Mouse (Mus musculus): ENCODE data around the gene Pyroxd1. TPM values are rescaled to one million over a fixed set of nuclear protein-coding genes. Genes with fewer than 3 reads are reported as not detected.

Pyroxd1 gene
- polyA plus RNA-seq, 1 experiment from 2014 or later = 25.0 TPM

DNA sequence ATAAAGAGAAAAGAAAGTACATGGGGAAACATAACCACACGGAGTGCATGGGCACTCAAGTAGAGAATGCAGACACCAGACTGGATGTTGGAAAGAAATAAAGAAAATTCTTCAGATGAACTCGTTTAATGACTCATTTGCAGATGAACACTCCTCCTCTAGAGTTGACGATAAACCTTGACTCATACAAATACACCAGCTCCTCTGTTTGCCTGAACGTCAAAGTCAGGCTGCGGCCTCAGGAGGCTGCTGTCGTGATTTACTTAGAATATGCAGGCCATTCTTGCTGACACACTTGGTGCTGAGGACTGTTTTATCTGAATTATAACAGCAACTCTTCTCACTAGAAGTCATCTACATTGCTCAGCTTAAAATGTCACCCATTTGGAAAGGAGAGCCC, 16.6 kb downstream of the Pyroxd1 start:
- ATAC-seq (replicated peaks; ENCODE audit: insufficient number of reproducible peaks, low FRiP score, low TSS enrichment, low read depth) (no peak), DNase-seq (ENCODE audit: low spot score) (no peak)
- no peaks in the 10 kb centered on the region for H3K9me3 ChIP-seq (replicated peaks; ENCODE audit: control insufficient read depth, low read length)
- H3K4me2 ChIP-seq (ENCODE audit: low read depth, low read length) = no peak overlapping the region
- no peak overlapping the region for H3K4me3 ChIP-seq (ENCODE audit: low read depth, low read length)
- no peaks in the 10 kb centered on the region for H3K4me1 ChIP-seq (ENCODE audit: control insufficient read depth, insufficient read depth, low read length)
- H3K27me3 ChIP-seq (ENCODE audit: control insufficient read depth, insufficient read depth, low read length) = no peaks in the 10 kb centered on the region
- H3K9ac ChIP-seq (replicated peaks; ENCODE audit: low read length) = no peak overlapping the region
- H3K36me3 ChIP-seq (replicated peaks; ENCODE audit: control insufficient read depth, insufficient read depth, low read depth, low read length) = peaks cover 3% of the 10 kb centered on the region
- no peak overlapping the region for H3K27ac ChIP-seq (replicated peaks; ENCODE audit: low read depth, low read length)
- 96% methylated on average over 6 of the region's 6 CpGs for WGBS

DNA sequence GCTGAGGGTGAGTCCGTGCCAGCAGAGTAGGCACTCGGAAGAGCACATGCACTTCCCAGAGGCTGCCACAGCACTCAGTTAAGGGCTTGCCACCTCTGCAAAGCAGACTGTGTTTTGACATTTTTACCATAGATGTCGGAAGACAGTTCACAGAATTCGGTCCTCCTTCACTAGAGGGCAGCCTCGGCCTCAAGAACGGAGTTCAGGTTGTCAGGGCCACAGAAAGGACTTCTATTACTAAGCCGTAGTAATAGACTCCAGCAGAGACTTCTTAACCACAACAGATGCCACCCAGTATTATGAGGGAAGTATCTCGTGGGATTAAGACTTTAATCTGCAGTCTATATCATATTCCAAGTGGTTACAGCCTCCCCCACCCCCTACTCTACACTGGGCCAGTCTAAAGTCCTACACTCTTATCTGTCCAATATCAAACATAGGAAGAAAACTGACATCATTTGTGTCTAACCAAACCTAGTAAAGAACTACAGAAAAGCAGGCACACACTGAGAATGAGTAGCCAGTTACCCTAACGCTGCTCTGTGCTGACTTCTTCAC, 17.6 kb downstream of the Pyroxd1 start:
- peaks cover 3% of the 10 kb centered on the region for H3K36me3 ChIP-seq (replicated peaks; ENCODE audit: control insufficient read depth, insufficient read depth, low read depth, low read length)
- H3K4me3 ChIP-seq (ENCODE audit: low read depth, low read length) = no peak overlapping the region
- DNase-seq (ENCODE audit: low spot score) (peak; percentile 25), ATAC-seq (replicated peaks; ENCODE audit: insufficient number of reproducible peaks, low FRiP score, low TSS enrichment, low read depth) (0 out of 2 replicates have a peak, but pooled peaks have one; percentile 63)
- no peak overlapping the region for H3K27ac ChIP-seq (replicated peaks; ENCODE audit: low read depth, low read length)
- no peak overlapping the region for H3K9ac ChIP-seq (replicated peaks; ENCODE audit: low read length)
- 66% methylated on average over 9 of the region's 9 CpGs for WGBS
- H3K4me2 ChIP-seq (ENCODE audit: low read depth, low read length) = no peak overlapping the region
- no peaks in the 10 kb centered on the region for H3K9me3 ChIP-seq (replicated peaks; ENCODE audit: control insufficient read depth, low read length)
- no peaks in the 10 kb centered on the region for H3K27me3 ChIP-seq (ENCODE audit: control insufficient read depth, insufficient read depth, low read length)
- no peaks in the 10 kb centered on the region for H3K4me1 ChIP-seq (ENCODE audit: control insufficient read depth, insufficient read depth, low read length)

DNA sequence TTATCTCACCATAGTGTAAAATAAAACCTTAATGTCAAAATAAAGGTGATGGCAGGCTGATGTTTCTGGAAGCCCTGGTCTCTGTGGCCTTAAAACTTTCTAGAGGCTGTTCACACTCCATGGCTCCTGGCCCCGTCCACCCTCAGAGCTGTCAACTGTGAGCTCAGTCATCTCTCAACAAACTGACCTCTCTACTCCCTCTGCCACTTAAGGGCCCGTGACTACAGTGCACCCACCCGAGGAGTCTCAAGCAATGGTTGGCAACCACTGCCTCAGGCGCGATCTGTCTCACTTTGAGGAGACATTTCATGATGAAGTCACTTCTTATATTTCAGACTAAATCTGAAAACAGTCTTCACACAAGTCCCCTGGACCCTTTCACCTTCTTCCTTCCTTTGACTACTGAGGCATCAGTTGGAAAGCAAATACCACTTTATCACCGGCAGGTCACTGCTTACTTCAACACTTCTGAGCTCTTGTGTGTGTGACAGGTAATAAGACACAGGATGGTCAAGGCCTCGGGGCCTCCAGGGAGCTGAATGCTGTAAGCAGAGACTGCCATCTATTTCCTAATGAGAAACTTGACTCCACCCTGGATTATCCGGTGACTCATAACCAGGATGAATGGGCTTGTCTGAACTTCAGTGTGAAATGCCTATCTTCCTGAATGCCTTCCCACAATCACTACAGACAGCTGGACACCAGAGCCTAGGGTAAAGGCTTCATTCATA, 20.5 kb downstream of the Pyroxd1 start:
- H3K9ac ChIP-seq (replicated peaks; ENCODE audit: low read length) = no peak overlapping the region
- H3K27ac ChIP-seq (replicated peaks; ENCODE audit: low read depth, low read length) = no peak overlapping the region
- H3K36me3 ChIP-seq (replicated peaks; ENCODE audit: control insufficient read depth, insufficient read depth, low read depth, low read length) = peaks cover 3% of the 10 kb centered on the region
- H3K4me3 ChIP-seq (ENCODE audit: low read depth, low read length) = no peak overlapping the region
- ATAC-seq (replicated peaks; ENCODE audit: insufficient number of reproducible peaks, low FRiP score, low TSS enrichment, low read depth) (no peak), DNase-seq (ENCODE audit: low spot score) (no peak)
- no peak overlapping the region for H3K4me2 ChIP-seq (ENCODE audit: low read depth, low read length)
- H3K27me3 ChIP-seq (ENCODE audit: control insufficient read depth, insufficient read depth, low read length) = no peaks in the 10 kb centered on the region
- no peaks in the 10 kb centered on the region for H3K9me3 ChIP-seq (replicated peaks; ENCODE audit: control insufficient read depth, low read length)
- WGBS = 87% methylated on average over 8 of the region's 8 CpGs
- H3K4me1 ChIP-seq (ENCODE audit: control insufficient read depth, insufficient read depth, low read length) = no peaks in the 10 kb centered on the region

DNA sequence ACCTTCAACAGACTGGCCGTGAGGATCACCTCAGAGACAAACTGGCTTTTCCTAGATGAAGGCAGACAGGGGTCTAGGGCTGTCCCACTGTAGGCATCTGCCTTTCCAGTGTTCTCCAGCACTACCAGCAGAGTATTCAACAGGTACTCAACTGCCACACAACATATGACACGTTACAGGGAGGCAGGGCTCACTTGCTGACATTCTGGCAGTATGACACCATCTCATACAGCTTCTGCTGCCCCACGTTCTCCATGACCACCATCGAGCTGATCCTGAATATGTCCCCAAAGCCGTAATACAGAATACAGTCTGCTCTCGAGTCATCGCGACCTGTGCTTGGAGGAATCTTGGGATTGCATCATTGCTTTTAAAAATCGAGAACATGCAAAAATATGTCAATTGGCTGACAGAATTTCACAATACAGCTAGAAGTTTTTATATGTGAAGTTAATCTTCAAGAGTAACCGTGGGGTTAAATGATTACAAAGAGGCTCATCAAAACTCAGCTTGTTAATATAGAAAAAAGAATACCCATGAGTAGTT, 21.1 kb downstream of the Pyroxd1 start:
- Histone ChIP-seq H3K4me3 (ENCODE audit: low read depth, low read length) (no peak overlapping the region), H3K36me3 (replicated peaks; ENCODE audit: control insufficient read depth, insufficient read depth, low read depth, low read length) (peaks cover 3% of the 10 kb centered on the region), H3K27me3 (ENCODE audit: control insufficient read depth, insufficient read depth, low read length) (no peaks in the 10 kb centered on the region), H3K9me3 (replicated peaks; ENCODE audit: control insufficient read depth, low read length) (no peaks in the 10 kb centered on the region), H3K4me1 (ENCODE audit: control insufficient read depth, insufficient read depth, low read length) (no peaks in the 10 kb centered on the region), H3K9ac (replicated peaks; ENCODE audit: low read length) (no peak overlapping the region), H3K27ac (replicated peaks; ENCODE audit: low read depth, low read length) (no peak overlapping the region), H3K4me2 (ENCODE audit: low read depth, low read length) (no peak overlapping the region)
- WGBS = 91% methylated on average over 10 of the region's 10 CpGs
- no peak for DNase-seq (ENCODE audit: low spot score)
- no peak for ATAC-seq (replicated peaks; ENCODE audit: insufficient number of reproducible peaks, low FRiP score, low TSS enrichment, low read depth)

DNA sequence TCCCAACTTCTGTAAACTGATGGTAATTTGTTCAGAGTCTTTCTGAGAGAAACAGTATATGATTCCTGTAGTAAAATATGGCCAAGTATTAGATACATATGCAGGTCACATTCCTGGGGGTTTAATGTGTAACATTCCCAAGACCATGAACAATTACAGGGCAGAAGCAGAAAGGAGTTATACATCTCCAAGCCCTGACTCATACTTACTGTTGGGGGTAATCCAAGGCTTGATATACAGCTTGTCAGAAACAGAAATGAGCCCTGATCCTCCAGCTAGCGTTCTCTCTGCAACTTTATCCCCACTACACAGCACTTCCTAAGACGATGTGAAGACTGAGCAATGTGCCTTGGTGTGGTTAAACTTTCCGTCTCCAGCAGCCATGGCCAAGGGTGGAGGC, 22.1 kb downstream of the Pyroxd1 start:
- Histone ChIP-seq H3K27me3 (ENCODE audit: control insufficient read depth, insufficient read depth, low read length) (no peaks in the 10 kb centered on the region), H3K9ac (replicated peaks; ENCODE audit: low read length) (no peak overlapping the region), H3K27ac (replicated peaks; ENCODE audit: low read depth, low read length) (no peak overlapping the region), H3K4me3 (ENCODE audit: low read depth, low read length) (no peak overlapping the region), H3K36me3 (replicated peaks; ENCODE audit: control insufficient read depth, insufficient read depth, low read depth, low read length) (peaks cover 3% of the 10 kb centered on the region), H3K4me2 (ENCODE audit: low read depth, low read length) (no peak overlapping the region), H3K9me3 (replicated peaks; ENCODE audit: control insufficient read depth, low read length) (no peaks in the 10 kb centered on the region), H3K4me1 (ENCODE audit: control insufficient read depth, insufficient read depth, low read length) (no peaks in the 10 kb centered on the region)
- ATAC-seq (replicated peaks; ENCODE audit: insufficient number of reproducible peaks, low FRiP score, low TSS enrichment, low read depth) = no peak
- 94% methylated on average over 3 of the region's 3 CpGs for WGBS
- no peak for DNase-seq (ENCODE audit: low spot score)

DNA sequence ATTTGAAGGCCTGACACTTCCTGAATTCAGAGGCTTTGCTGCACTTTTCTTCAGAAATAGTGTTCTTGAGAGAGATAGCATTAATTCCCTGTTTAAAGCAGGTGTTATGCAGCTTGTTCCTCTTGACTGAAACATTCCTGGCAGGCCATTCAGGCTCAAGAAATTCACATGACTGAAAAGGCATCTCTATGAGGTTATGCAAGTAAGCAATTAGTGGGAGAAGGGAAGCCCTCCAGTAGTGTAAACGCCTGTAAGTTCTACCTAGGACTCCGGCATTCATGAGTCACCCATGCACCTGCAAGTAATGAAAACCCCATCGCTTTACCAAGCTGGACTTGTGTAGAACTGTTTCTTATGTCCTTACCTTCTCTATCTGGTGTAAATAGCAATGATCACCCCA, 24.1 kb downstream of the Pyroxd1 start:
- no peak for DNase-seq (ENCODE audit: low spot score)
- H3K9ac ChIP-seq (replicated peaks; ENCODE audit: low read length) = no peak overlapping the region
- H3K4me3 ChIP-seq (ENCODE audit: low read depth, low read length) = no peak overlapping the region
- H3K27ac ChIP-seq (replicated peaks; ENCODE audit: low read depth, low read length) = no peak overlapping the region
- no peak overlapping the region for H3K4me2 ChIP-seq (ENCODE audit: low read depth, low read length)
- H3K4me1 ChIP-seq (ENCODE audit: control insufficient read depth, insufficient read depth, low read length) = no peaks in the 10 kb centered on the region
- H3K9me3 ChIP-seq (replicated peaks; ENCODE audit: control insufficient read depth, low read length) = no peaks in the 10 kb centered on the region
- H3K36me3 ChIP-seq (replicated peaks; ENCODE audit: control insufficient read depth, insufficient read depth, low read depth, low read length) = peaks cover 3% of the 10 kb centered on the region
- no peak for ATAC-seq (replicated peaks; ENCODE audit: insufficient number of reproducible peaks, low FRiP score, low TSS enrichment, low read depth)
- no peaks in the 10 kb centered on the region for H3K27me3 ChIP-seq (ENCODE audit: control insufficient read depth, insufficient read depth, low read length)
- 87% methylated on average over 3 of the region's 3 CpGs for WGBS

DNA sequence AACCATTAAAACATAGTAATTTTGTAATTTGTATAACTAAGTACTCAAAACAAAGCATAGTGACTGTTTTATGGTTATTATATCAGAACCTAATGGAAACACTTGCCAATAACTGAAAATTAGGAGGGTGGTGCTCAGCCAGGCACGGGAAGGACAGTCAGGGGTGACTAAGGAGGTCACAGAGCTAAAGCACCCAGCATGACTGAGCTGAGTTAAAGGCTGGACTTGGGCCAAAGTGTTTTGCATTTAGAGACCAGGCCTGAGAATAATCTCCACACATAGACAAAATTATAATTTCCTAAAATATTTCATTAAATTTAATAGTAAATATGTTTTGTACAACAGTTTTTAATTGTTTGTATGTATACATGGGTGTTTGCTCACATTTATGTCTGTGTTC, 31.6 kb downstream of the Pyroxd1 start:
- no peaks in the 10 kb centered on the region for H3K27me3 ChIP-seq (ENCODE audit: control insufficient read depth, insufficient read depth, low read length)
- H3K4me1 ChIP-seq (ENCODE audit: control insufficient read depth, insufficient read depth, low read length) = no peaks in the 10 kb centered on the region
- H3K36me3 ChIP-seq (replicated peaks; ENCODE audit: control insufficient read depth, insufficient read depth, low read depth, low read length) = no peaks in the 10 kb centered on the region
- no peak overlapping the region for H3K4me2 ChIP-seq (ENCODE audit: low read depth, low read length)
- no peak for DNase-seq (ENCODE audit: low spot score)
- H3K4me3 ChIP-seq (ENCODE audit: low read depth, low read length) = no peak overlapping the region
- no peaks in the 10 kb centered on the region for H3K9me3 ChIP-seq (replicated peaks; ENCODE audit: control insufficient read depth, low read length)
- no peak overlapping the region for H3K27ac ChIP-seq (replicated peaks; ENCODE audit: low read depth, low read length)
- no peak for ATAC-seq (replicated peaks; ENCODE audit: insufficient number of reproducible peaks, low FRiP score, low TSS enrichment, low read depth)
- 73% methylated on average over 1 of the region's 1 CpGs for WGBS
- H3K9ac ChIP-seq (replicated peaks; ENCODE audit: low read length) = no peak overlapping the region

DNA sequence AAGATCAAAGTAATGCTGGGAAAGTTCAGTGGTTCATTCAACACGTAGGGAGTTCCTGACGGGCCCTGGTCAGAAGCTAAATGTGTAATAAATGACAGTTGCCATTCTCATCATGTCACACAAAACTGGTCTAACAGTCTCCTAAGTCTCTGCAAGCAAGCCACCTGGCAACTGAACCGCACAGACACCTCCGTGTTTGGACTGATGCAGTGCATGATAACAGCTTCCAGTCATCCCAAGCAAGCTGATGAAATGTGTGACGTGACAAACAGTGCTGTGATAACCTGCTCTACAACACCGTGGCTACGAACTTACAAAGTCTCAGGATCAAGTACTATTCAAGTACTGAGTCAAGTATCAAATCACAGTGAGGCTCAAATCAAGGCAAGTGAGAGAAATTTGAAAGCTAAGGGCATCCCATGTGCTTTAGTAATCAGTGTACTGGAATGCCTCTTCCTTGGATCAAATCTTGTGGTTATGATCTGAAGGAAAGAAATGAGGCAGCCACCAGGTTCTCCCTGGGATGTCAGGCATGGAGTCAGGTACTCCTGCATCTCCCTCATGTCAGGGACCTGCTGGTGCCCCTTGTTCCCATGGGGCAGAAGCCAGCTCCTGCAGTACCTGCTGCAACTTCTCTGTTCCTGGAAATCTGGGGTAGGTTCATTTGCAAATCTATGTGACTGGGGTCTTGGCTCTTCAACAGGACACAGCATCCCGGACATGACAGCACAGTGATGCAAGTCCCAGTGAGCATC, 33.3 kb downstream of the Pyroxd1 start:
- no peaks in the 10 kb centered on the region for H3K9me3 ChIP-seq (replicated peaks; ENCODE audit: control insufficient read depth, low read length)
- WGBS = 90% methylated on average over 8 of the region's 8 CpGs
- ATAC-seq (replicated peaks; ENCODE audit: insufficient number of reproducible peaks, low FRiP score, low TSS enrichment, low read depth) = no peak
- H3K4me1 ChIP-seq (ENCODE audit: control insufficient read depth, insufficient read depth, low read length) = no peaks in the 10 kb centered on the region
- no peaks in the 10 kb centered on the region for H3K36me3 ChIP-seq (replicated peaks; ENCODE audit: control insufficient read depth, insufficient read depth, low read depth, low read length)
- H3K27ac ChIP-seq (replicated peaks; ENCODE audit: low read depth, low read length) = no peak overlapping the region
- no peaks in the 10 kb centered on the region for H3K27me3 ChIP-seq (ENCODE audit: control insufficient read depth, insufficient read depth, low read length)
- H3K4me3 ChIP-seq (ENCODE audit: low read depth, low read length) = no peak overlapping the region
- no peak overlapping the region for H3K4me2 ChIP-seq (ENCODE audit: low read depth, low read length)
- no peak overlapping the region for H3K9ac ChIP-seq (replicated peaks; ENCODE audit: low read length)
- DNase-seq (ENCODE audit: low spot score) = no peak
